Mouse (Mus musculus): Measurements from ENCODE around the gene Pitpnm3. TPM values are rescaled to one million over a fixed set of nuclear protein-coding genes. Genes with fewer than 3 reads are reported as not detected.
A peak's percentile ranks its signal among the peaks of the same experiment; 100 is the strongest.

The Pitpnm3 gene
- total RNA-seq, 2 experiments from 2014 or later, result 20.9 to 25.5 TPM

DNA sequence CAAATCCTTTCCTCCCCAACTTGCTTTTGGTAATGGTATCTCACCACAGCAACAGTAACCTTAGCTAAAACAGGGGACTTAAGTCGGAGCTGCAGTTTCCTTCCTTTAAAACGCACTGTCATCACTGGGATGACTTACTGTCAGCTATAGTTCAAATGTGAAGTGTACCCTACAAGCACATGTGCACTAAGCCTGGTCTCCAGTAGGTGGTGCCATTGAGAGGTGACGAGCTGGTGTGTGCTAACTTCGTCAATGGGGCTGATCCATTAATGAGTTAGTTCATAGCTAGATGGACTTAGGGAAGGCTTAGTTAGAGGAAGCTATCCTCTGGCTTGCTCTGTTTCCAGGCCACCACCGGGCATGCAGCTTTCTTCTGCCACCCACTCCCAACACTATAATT lies 82.9 kb downstream of the Pitpnm3 start:
- intact Hi-C loops (cut with DNase I), result loop anchor here (5.0 kb wide), 3 partner anchors 90 to 155 kb away; partner anchors contain the start of genes 4933427D14Rik, Gm43951 and Txndc17
- DNase-seq, result peak; percentile 87

DNA sequence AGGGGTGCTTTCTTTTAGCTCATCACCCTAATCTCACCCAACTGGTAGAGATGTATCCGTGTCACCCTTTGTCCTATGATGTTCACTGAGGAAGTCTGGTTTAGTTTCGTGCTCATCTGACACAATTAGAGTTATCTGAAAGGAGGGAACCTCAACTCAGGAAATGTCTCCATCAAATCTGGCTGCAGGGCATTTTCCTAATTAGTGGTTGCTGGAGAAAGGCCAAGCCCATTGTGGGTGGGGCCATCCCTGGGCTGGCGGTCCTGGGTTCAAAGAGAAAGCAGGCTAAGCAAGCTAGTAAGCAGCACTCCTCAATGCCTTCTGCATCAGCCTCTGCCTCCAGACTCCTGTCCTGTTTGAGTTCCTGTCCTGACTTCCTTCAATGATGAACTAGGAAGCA lies 83.4 kb downstream of the Pitpnm3 start:
- intact Hi-C loops (cut with DNase I), result loop anchor here (5.0 kb wide), 3 partner anchors 90 to 155 kb away; partner anchors contain the start of genes 4933427D14Rik, Gm43951 and Txndc17

DNA sequence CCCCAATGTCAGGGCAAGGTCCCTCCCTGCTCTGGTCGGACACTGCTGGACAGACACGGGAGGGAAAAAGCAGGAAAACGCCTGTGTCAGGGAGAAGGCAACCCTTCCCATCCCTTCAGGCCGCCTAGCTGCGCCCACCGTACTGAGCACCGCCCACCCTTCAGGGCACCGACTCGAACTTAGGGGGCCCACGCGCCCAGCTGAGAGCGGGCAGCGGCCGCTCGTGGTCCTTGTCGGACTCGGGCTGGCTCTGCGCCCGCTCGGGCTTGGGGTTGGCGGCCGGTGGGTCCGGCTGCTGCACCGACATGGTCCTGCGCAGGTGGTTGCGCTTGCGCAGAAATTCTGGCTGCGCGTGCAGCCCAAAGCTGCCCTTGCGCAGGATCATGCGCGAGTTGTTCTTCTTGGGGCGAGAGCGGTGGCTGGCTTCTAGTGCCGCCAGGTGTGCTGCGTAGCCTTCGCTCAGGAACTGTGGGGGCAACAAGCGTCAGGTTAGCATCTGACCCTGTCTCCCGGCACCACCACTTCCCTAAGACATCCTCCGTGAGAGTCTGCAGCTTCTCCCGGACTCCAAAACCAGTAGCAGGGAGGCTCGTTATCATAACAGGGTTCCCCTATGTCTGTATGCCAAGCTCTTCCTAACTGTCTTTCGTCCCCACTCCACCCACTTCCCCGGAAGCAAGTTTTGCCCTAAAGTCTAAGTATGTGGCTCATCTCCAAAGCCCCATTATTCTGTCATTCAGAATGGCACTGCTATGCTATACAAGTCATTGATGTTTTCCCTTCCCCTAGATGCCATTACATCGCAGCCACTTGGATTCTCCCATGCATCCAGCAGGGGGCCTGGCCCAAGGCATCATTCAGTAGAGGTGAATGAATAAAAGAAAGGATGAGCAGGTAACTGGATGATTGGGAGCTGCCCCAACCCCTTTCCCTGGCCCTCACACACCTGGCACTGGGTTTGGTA lies 84.4 kb downstream of the Pitpnm3 start:
- intact Hi-C loops (cut with DNase I), result loop anchor here (5.0 kb wide), 3 partner anchors 91 to 156 kb away; partner anchors contain the start of genes 4933427D14Rik, Gm43951 and Txndc17
- peak; percentile 73 for DNase-seq

More for the DNA sequence above, 83.4 kb downstream of the Pitpnm3 start:
- DNase-seq, result no peak

DNA sequence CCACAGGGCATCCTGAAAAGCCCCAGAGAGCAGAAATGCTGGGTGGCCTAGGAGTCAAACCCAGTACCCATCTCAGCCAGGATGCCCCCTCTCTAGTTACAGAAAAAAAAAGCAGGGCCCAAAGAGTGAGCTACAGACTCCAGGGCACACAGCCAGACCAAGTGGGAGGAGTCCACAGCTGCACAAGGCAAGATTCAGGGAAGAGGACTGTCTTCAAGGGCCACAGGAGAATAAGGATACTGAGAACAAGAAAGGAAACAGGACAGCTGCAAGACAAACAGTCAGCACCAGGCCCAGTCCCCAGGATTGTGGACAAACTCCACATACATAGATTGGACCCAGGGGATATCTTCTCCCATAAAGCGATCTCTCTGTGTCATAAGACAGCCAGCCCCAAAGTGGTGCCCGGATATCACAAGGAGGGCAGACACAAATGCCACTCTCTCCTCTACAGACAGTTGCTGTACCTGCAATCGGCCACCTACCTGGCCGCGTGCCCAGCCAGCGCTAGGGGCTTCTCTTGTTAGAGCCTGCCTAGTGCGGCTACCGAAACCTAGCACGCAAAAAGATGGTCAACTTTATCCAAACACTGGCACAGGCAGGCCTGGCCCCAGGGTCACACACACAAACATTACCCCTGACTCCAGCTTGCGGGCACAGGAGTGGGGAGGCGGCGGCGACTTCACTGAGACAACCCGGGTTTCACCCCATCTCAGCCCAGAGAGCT lies 85.2 kb downstream of the Pitpnm3 start:
- DNase-seq, result peak; percentile 52
- intact Hi-C loops (cut with DNase I), result loop anchor here (5.0 kb wide), 3 partner anchors 92 to 157 kb away; partner anchors contain the start of genes 4933427D14Rik, Gm43951 and Txndc17

GRCm38 (mm10) chr11:72049171-72049759 lies 86.3 kb downstream of the Pitpnm3 start:
- intact Hi-C loops (cut with DNase I), result no loop called here
- no peak for DNase-seq

DNA sequence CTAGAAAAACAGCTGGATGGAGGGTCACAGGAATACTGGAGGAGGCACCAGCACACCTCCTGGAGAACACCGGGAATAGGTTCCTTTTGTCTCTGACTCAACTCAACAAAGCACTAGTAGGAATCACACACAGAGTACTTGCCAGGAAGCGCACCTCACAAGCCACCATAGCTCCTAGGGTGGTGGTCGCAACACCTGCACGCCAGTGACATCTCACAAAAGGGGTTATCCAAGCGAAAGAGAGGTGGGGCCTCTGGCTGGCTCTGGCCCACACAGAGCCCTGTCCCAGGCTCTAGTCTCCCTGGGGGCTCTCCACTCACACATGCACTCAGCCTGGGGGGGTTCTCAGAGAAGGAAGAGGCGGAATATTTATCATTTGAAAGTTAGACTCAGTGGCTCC lies 86.8 kb downstream of the Pitpnm3 start:
- intact Hi-C loops (cut with DNase I), result no loop called here
- no peak for DNase-seq

- no peak for DNase-seq
- intact Hi-C loops (cut with DNase I), result no loop called here
These were observed 91.3 kb downstream of the Pitpnm3 start for GRCm38 (mm10) chr11:72044231-72044630.

- intact Hi-C loops (cut with DNase I), result no loop called here
- no peak for DNase-seq
These were observed 92.9 kb downstream of the Pitpnm3 start for GRCm38 (mm10) chr11:72042631-72043030.

DNA sequence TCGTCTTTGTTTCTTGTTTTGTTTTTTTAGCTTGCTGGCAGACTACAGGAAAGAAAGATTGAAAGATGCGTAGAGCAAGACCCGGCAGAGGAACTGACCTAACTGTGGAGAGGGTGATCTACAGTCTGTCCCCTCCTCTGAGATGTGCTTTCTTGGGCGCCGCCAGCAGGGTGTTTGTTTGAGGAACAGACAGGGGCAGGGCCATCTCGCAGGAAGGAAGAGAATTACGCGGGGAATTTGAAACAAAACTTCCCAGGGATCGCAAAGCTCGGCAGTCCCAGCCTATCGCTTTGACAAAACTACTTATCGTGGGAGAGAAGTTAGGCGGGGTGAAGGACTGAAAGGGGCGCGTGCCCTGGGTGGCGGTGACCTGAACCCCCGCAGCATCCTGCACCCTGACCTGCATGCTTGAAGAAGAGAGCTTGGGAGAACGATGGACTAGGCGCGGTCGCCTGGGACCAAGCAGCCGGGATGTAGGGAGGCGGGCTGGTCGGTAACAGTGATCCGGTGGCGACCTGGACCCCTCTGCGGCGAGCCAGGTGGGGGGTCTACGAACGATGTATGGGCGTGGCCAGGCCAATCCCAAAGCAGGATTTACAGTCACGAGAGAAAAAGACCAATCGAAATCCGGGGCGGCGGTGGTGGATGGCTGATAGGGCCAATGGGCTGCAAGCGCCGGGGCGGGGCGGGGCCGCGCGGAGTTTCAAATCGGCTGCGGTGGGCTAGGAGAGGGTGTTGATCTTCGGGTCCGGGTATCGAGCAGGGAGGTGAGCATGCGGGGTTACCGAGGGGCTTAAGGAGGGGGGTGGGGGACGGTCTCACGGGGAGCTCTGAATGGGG lies 93.6 kb downstream of the Pitpnm3 start, which contains the start of gene Pimreg:
TSS of gene Pimreg (plus strand) at position 265 of the 840 bp plus-strand sequence.
- intact Hi-C loops (cut with DNase I), result no loop called here
- peak; percentile 94 for DNase-seq

- DNase-seq, result no peak
- intact Hi-C loops (cut with DNase I), result no loop called here
These were observed 94.2 kb downstream of the Pitpnm3 start for GRCm38 (mm10) chr11:72041290-72041767.

DNA sequence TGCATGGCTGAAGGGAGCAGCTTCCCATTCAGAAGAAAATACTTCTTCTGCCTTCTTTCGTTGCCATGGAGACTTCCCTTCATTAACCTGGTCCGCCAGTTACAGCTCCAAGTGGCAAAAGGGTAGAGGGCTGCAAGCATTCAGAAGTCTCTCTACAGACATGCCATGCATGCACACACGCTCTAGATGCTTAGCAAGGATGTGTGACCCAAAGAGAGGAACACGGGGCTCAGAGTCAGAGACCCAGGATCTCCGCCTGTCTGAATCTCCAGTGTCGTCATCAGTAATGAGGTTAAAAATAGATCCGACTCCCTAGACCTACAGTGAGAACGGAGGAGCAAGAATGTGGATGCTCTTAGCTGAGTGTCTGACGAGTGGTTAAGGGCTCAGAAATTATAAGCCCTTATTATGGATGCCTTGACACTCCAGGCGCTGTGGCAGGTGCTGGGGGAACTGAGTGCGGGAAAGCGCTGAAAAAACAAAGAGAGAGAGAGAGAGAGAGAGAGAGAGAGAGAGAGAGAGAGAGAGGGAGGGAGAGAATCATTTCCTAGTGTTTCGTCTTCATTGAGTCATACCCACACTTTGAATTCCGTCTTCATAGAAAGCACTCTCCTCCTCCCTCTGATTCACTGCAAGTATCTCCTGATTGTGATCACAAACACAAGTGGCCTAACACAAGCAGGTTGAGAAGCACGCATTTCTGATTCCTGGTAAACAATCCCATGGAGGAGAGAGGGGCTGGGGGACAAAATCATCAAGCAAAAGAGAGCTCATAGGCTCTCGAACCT lies 95.8 kb downstream of the Pitpnm3 start:
- DNase-seq, result no peak
- intact Hi-C loops (cut with DNase I), result loop anchor here (2.0 kb wide), 1 partner anchor 693 kb away; no protein-coding TSS in a partner anchor

- DNase-seq, result peak; percentile 86
- intact Hi-C loops (cut with DNase I), result loop anchor here (2.0 kb wide), 1 partner anchor 691 kb away; no protein-coding TSS in a partner anchor
These were observed 97.6 kb downstream of the Pitpnm3 start for GRCm38 (mm10) chr11:72037996-72038395.

DNA sequence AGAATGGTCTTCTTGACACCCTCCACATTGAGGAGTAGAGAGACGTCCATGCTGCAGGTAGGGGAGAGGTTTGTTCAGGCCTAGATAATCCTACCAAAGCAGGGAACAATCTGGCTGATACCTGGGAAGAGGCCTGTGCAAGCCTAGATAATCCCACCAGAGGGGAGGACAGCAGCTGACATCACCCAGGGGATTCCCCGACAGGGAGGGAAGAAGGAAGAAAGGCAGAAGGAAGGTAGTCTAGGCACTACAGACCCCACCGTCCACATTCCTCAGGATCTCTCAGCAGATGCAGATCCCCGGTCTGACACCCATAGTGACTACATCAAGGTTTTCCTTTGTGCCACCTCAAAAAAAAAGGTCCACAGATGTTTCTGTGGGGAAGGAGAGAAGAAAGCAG lies 98.2 kb downstream of the Pitpnm3 start, which contains the start of gene Aipl1:
TSS of gene Aipl1 (minus strand) at position 101 of the 400 bp plus-strand sequence.
- no peak for DNase-seq
- intact Hi-C loops (cut with DNase I), result no loop called here

DNA sequence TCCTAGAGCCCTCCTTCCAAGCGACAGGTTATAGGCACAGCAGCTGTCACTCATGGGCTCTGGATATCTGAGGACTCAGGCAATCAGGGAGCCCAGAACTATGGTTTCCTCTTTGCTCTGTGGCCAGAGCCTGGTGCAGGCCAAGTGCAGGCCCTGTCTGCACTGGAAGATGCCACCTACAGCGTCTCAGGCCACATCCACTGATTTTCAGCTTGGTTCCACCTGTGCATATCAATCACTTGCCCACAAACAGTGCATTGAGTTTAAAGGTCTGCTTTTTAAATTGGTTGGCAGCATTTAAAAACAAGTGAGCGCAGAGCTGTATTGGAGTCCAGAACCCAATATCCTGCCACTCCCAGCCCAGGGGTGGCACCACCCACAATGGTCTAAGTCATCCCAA lies 103.0 kb downstream of the Pitpnm3 start:
- no peak for DNase-seq
- intact Hi-C loops (cut with DNase I), result no loop called here

DNA sequence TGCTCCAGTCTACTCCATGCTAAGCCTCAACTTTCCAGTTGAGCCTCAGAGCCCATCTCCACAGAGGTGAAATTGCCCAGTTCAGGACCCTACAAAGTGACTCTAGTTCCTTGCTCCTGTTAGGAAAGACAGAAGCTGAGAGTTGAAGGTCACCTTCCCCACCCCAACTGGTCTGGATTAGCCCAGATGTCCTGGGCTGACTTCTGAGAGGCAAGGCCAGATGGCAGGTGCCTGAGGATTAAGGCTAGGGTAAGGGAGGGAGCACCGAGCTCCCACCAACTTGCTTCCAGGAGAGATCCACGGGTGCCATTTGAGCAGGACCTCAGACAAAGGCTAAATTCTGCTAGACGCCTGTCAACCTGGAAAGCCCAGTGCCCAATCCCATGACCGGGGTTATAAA lies 103.5 kb downstream of the Pitpnm3 start:
- no peak for DNase-seq
- intact Hi-C loops (cut with DNase I), result no loop called here

DNA sequence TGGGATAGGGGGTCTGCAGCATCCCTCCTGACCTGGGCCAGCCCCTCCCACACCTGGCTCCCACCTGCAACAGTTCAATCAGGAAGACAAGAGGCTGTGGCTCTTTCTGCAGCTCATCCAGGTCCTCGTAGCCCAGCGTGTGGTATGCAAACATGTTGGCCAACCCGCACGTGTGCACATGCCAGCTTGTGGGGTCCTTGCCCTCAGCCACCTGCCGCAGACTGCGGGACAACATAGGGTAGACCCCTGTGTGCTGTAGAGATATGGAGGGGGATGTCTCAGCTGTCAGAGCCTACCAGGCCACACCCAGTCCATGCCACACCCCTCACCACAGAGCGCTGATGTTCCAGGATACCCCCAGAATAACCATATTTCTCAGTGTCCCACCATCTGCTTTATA lies 104.2 kb downstream of the Pitpnm3 start:
- intact Hi-C loops (cut with DNase I), result no loop called here
- no peak for DNase-seq

- DNase-seq, result peak; percentile 65
These were observed 106.4 kb downstream of the Pitpnm3 start for GRCm38 (mm10) chr11:72029143-72029542.

DNA sequence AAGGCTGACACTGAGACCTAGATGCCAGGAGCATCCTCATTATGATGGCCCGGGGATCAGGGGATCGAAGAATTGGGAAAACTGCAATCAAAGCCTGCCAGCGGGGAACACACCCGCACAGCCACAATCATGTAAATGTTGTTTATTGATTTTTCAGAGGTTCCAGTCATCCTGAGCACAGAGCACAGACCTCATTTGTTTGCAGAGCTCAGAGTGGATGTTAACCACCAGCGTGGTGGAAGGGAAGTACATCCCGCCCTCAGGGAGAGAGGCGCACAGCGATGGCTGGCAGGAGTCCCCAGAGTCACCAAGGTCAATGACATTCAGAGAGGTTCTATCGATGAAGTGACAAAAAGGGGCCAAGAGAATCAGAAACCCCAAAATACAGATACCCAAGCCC lies 107.7 kb downstream of the Pitpnm3 start:
- no peak for DNase-seq
- intact Hi-C loops (cut with DNase I), result loop anchor here (10.0 kb wide), 2 partner anchors 183 to 353 kb away; no protein-coding TSS in a partner anchor

More at GRCm38 (mm10) chr11:72029143-72029542, 106.4 kb downstream of the Pitpnm3 start:
- intact Hi-C loops (cut with DNase I), result loop anchor here (10.0 kb wide), 2 partner anchors 184 to 354 kb away; no protein-coding TSS in a partner anchor
